Mouse (Mus musculus): Measurements from ENCODE around the gene Tyw3. TPM values are rescaled to one million over a fixed set of nuclear protein-coding genes. Genes with fewer than 3 reads are reported as not detected.

Gene Tyw3
- total and polyA plus RNA-seq, 3 experiments, result 46.8 to 70.4 (median 62.5) TPM

- Histone ChIP-seq H3K4me1 (ENCODE audit: control insufficient read depth in 1 of 2, insufficient read depth in 2 of 2) (peaks cover 2 to 19% of the 10 kb centered on the region in 2 experiments; a peak in 3 of 4 replicates), H3K4me2 (ENCODE audit: insufficient read depth, low read depth, poor library complexity, severe bottlenecking) (peak overlapping the region; percentile 76), H3K27me3 (replicated peaks) (no peaks in the 10 kb centered on the region), H3K9me3 (replicated peaks; ENCODE audit: low read length) (no peaks in the 10 kb centered on the region), H3K27ac (ENCODE audit: insufficient read depth, low read depth) (no peak overlapping the region), H3K4me3 (replicated peaks in 1 of 3; ENCODE audit: low read depth in 2 of 3, low read length in 2 of 3, poor library complexity in 1 of 3) (peak overlapping the region; percentile 68 to 95 (median 90)), H3K79me2 (replicated peaks; ENCODE audit: control insufficient read depth, extremely low read depth, insufficient read depth, poor library complexity, severe bottlenecking) (no peaks in the 10 kb centered on the region), H3K9ac (ENCODE audit: insufficient read depth, low read depth) (peak overlapping the region; percentile 96), H3K36me3 (replicated peaks in 1 of 2; ENCODE audit: control insufficient read depth in 1 of 2, insufficient read depth in 1 of 2, low read length in 1 of 2) (peaks cover 13 to 28% of the 10 kb centered on the region in 2 experiments)
- DNase-seq (ENCODE audit: extremely low read depth), result no peak
- dilution Hi-C loops (cut with MboI; ENCODE audit: extremely low pct_ligation_motif_present, extremely low pct_unique_long_range_greater_than_20kb, low sequenced_read_pairs), result no loop called here
- TF ChIP-seq GABPA (IDR thresholded peaks at IDR 0.05; ENCODE audit: insufficient replicate concordance, low read depth, low read length) (no peak), RAD21 (IDR thresholded peaks at IDR 0.05; ENCODE audit: low read depth, low read length) (no peak), POLR2A (IDR thresholded peaks at IDR 0.05; ENCODE audit: low read depth, low read length) (no peak), MYC (IDR thresholded peaks at IDR 0.05; ENCODE audit: low read depth, low read length) (no peak), SIN3A (IDR thresholded peaks at IDR 0.05; ENCODE audit: low read length) (no peak), MAFK (IDR thresholded peaks at IDR 0.05; ENCODE audit: insufficient replicate concordance, low read length) (no peak), MAX (IDR thresholded peaks at IDR 0.05; ENCODE audit: low read length) (no peak), E2F4 (IDR thresholded peaks at IDR 0.05; ENCODE audit: insufficient replicate concordance, low read depth, low read length) (no peak), ZC3H11A (IDR thresholded peaks at IDR 0.05; ENCODE audit: low read depth, low read length) (no peak), IRF4 (IDR thresholded peaks at IDR 0.05; ENCODE audit: low read depth, low read length) (no peak), PAX5 (IDR thresholded peaks at IDR 0.05; ENCODE audit: low read length) (no peak), ELF1 (IDR thresholded peaks at IDR 0.05; ENCODE audit: low read depth, low read length) (no peak), NELFE (IDR thresholded peaks at IDR 0.05; ENCODE audit: low read depth, low read length) (no peak), CHD2 (IDR thresholded peaks at IDR 0.05; ENCODE audit: low read length) (no peak), BHLHE40 (IDR thresholded peaks at IDR 0.05; ENCODE audit: low read depth, low read length) (no peak), ETS1 (conservative IDR thresholded peaks at IDR 0.05; ENCODE audit: low read depth, low read length) (no peak), NRF1 (IDR thresholded peaks at IDR 0.05; ENCODE audit: low read depth, low read length) (no peak), CTCF (conservative IDR thresholded peaks at IDR 0.05 in 1 of 2, IDR thresholded peaks at IDR 0.05 in 1 of 2; ENCODE audit: low read depth in 2 of 2, low read length in 2 of 2) (no peak), SMC3 (IDR thresholded peaks at IDR 0.05; ENCODE audit: low read depth, low read length) (no peak), JUND (conservative IDR thresholded peaks at IDR 0.05; ENCODE audit: low read depth, low read length) (no peak)
- in situ Hi-C loops (cut with MboI; ENCODE audit: low pct_ligation_motif_present, low pct_unique_long_range_greater_than_20kb, low sequenced_read_pairs), result no loop called here
These were observed 657 bp upstream of the Tyw3 start for GRCm38 (mm10) chr3:154597561-154597960.

- peaks cover 23 to 38% of the 10 kb centered on the region in 2 experiments for H3K36me3 ChIP-seq (replicated peaks in 1 of 2; ENCODE audit: control insufficient read depth in 1 of 2, insufficient read depth in 1 of 2, low read length in 1 of 2)
- no peaks in the 10 kb centered on the region for H3K79me2 ChIP-seq (replicated peaks; ENCODE audit: control insufficient read depth, extremely low read depth, insufficient read depth, poor library complexity, severe bottlenecking)
- peak; percentile 98 for DNase-seq (ENCODE audit: extremely low read depth)
- dilution Hi-C loops (cut with MboI; ENCODE audit: extremely low pct_ligation_motif_present, extremely low pct_unique_long_range_greater_than_20kb, low sequenced_read_pairs) (no loop called here), in situ Hi-C loops (cut with MboI; ENCODE audit: low pct_ligation_motif_present, low pct_unique_long_range_greater_than_20kb, low sequenced_read_pairs) (no loop called here)
- H3K4me1 ChIP-seq (ENCODE audit: control insufficient read depth in 1 of 2, insufficient read depth in 2 of 2), result peaks cover 2 to 19% of the 10 kb centered on the region in 2 experiments; a peak in 3 of 4 replicates
- H3K27me3 ChIP-seq (replicated peaks), result no peaks in the 10 kb centered on the region
- H3K9me3 ChIP-seq (replicated peaks; ENCODE audit: low read length), result no peaks in the 10 kb centered on the region
- peak within 1 kb of the TSS; percentile 96 for H3K9ac ChIP-seq (ENCODE audit: insufficient read depth, low read depth)
- peak within 1 kb of the TSS; percentile 89 for H3K27ac ChIP-seq (ENCODE audit: insufficient read depth, low read depth)
- TF ChIP-seq JUND (conservative IDR thresholded peaks at IDR 0.05; ENCODE audit: low read depth, low read length) (no peak), USF2 (conservative IDR thresholded peaks at IDR 0.05; ENCODE audit: low read depth, low read length) (no peak), SMC3 (IDR thresholded peaks at IDR 0.05; ENCODE audit: low read depth, low read length) (peak; percentile 57), CHD1 (IDR thresholded peaks at IDR 0.05; ENCODE audit: low read depth, low read length) (peak; percentile 32; the same call in 1 of the 2 replicates), NELFE (IDR thresholded peaks at IDR 0.05; ENCODE audit: low read depth, low read length) (peak; percentile 79), MYC (IDR thresholded peaks at IDR 0.05; ENCODE audit: low read depth, low read length) (peak; percentile 56; the same call in 1 of the 2 replicates), ELF1 (IDR thresholded peaks at IDR 0.05; ENCODE audit: low read depth, low read length) (no peak), TBP (conservative IDR thresholded peaks at IDR 0.05; ENCODE audit: low read depth, low read length) (peak; percentile 73), POLR2AphosphoS2 (IDR thresholded peaks at IDR 0.05; ENCODE audit: low read depth, low read length) (peak; percentile 86; the same call in 1 of the 2 replicates), CTCF (conservative IDR thresholded peaks at IDR 0.05 in 1 of 2, IDR thresholded peaks at IDR 0.05 in 1 of 2; ENCODE audit: low read depth in 2 of 2, low read length in 2 of 2) (peak; percentile 92 to 99), IRF4 (IDR thresholded peaks at IDR 0.05; ENCODE audit: low read depth, low read length) (peak; percentile 32), E2F4 (IDR thresholded peaks at IDR 0.05; ENCODE audit: insufficient replicate concordance, low read depth, low read length) (no peak), MAX (IDR thresholded peaks at IDR 0.05; ENCODE audit: low read length) (peak; percentile 46), POLR2A (IDR thresholded peaks at IDR 0.05; ENCODE audit: low read depth, low read length) (peak; percentile 86), UBTF (IDR thresholded peaks at IDR 0.05; ENCODE audit: low read depth, low read length) (0 out of 2 replicates have a peak, but pooled peaks have one; percentile 36), ZMIZ1 (IDR thresholded peaks at IDR 0.05; ENCODE audit: low read depth, low read length) (peak; percentile 7; the same call in 1 of the 2 replicates), TCF12 (IDR thresholded peaks at IDR 0.05; ENCODE audit: low read depth, low read length) (peak; percentile 34; the same call in 1 of the 2 replicates), RAD21 (IDR thresholded peaks at IDR 0.05; ENCODE audit: low read depth, low read length) (peak; percentile 68), GABPA (IDR thresholded peaks at IDR 0.05; ENCODE audit: insufficient replicate concordance, low read depth, low read length) (no peak), SIN3A (IDR thresholded peaks at IDR 0.05; ENCODE audit: low read length) (no peak; the same call in 1 of the 2 replicates), NRF1 (IDR thresholded peaks at IDR 0.05; ENCODE audit: low read depth, low read length) (no peak), ZKSCAN1 (IDR thresholded peaks at IDR 0.05; ENCODE audit: borderline replicate concordance, low read depth, low read length) (no peak)
- H3K4me2 ChIP-seq (ENCODE audit: insufficient read depth, low read depth, poor library complexity, severe bottlenecking), result peak within 1 kb of the TSS; percentile 85
- H3K4me3 ChIP-seq (replicated peaks in 1 of 3; ENCODE audit: low read depth in 2 of 3, low read length in 2 of 3, poor library complexity in 1 of 3), result peak within 1 kb of the TSS; percentile 68 to 95 (median 90)
These were observed 393 bp downstream of the Tyw3 start, which contains the start of gene Cryz for GRCm38 (mm10) chr3:154596488-154596933. TSS of gene Cryz (plus strand) at chr3:154596711.
